Mouse (Mus musculus) CD4-positive helper T cell, adult 2 months (primary cell): ENCODE measurements around the gene Rnf220.
A peak's percentile ranks its signal among the peaks of the same experiment; 100 is the strongest.

ENCODE experiments used
- DNase-seq: peaks from one replicate; pipeline ENCODE4 v3.0.0-alpha.2; 2012; ENCODE audit warnings: low read depth, missing footprints, low spot score

Rnf220 gene

GRCm38 (mm10) chr4:117341282-117341681 lies 155.6 kb downstream of the Rnf220 start:
- no peak for DNase-seq

- no peak for DNase-seq
Observed at GRCm38 (mm10) chr4:117339796-117340195, 157.1 kb downstream of the Rnf220 start.

- no peak for DNase-seq
Observed at GRCm38 (mm10) chr4:117330836-117331475, 165.9 kb downstream of the Rnf220 start.

GRCm38 (mm10) chr4:117330132-117330531 lies 166.7 kb downstream of the Rnf220 start:
- no peak for DNase-seq

- no peak for DNase-seq
Observed at GRCm38 (mm10) chr4:117326915-117327314, 169.9 kb downstream of the Rnf220 start.

- no peak for DNase-seq
Observed at GRCm38 (mm10) chr4:117325076-117325475, 171.8 kb downstream of the Rnf220 start.

GRCm38 (mm10) chr4:117323515-117324344 lies 173.1 kb downstream of the Rnf220 start:
- DNase-seq: peak; percentile 20

GRCm38 (mm10) chr4:117321011-117321410 lies 175.8 kb downstream of the Rnf220 start:
- no peak for DNase-seq

GRCm38 (mm10) chr4:117318508-117318907 lies 178.3 kb downstream of the Rnf220 start:
- DNase-seq: no peak

GRCm38 (mm10) chr4:117317701-117318190 lies 179.1 kb downstream of the Rnf220 start:
- no peak for DNase-seq

GRCm38 (mm10) chr4:117316800-117317199 lies 180.1 kb downstream of the Rnf220 start:
- DNase-seq: no peak

GRCm38 (mm10) chr4:117314849-117315500 lies 181.9 kb downstream of the Rnf220 start:
- DNase-seq: no peak

- no peak for DNase-seq
Observed at GRCm38 (mm10) chr4:117313085-117313424, 183.8 kb downstream of the Rnf220 start.

GRCm38 (mm10) chr4:117312416-117313084 lies 184.3 kb downstream of the Rnf220 start:
- no peak for DNase-seq

- DNase-seq: no peak
Observed at GRCm38 (mm10) chr4:117311891-117312290, 185.0 kb downstream of the Rnf220 start.

- DNase-seq: no peak
Observed at GRCm38 (mm10) chr4:117309427-117309826, 187.4 kb downstream of the Rnf220 start.

GRCm38 (mm10) chr4:117307270-117307669 lies 189.6 kb downstream of the Rnf220 start:
- DNase-seq: no peak

GRCm38 (mm10) chr4:117305461-117305860 lies 191.4 kb downstream of the Rnf220 start:
- no peak for DNase-seq

GRCm38 (mm10) chr4:117304239-117305025 lies 192.4 kb downstream of the Rnf220 start:
- no peak for DNase-seq

- DNase-seq: no peak
Observed at GRCm38 (mm10) chr4:117303581-117304238, 193.1 kb downstream of the Rnf220 start.
